Mouse (Mus musculus) kidney, embryonic 16.5 days (tissue): ENCODE data around the gene Masp1. TPM values are rescaled to one million over a fixed set of nuclear protein-coding genes. Genes with fewer than 3 reads are reported as not detected.

Experiments
- ATAC-seq: fragments of 200-750 bp; cut with Nextera tagmentation; 2 replicates; pipeline ENCODE4 v1.8.0; 2017; ENCODE audit warnings: moderate TSS enrichment; ENCODE audit not compliant: low FRiP score, low TSS enrichment
- H3K27ac ChIP-seq: fragments of 300-500 bp; sonication (generic); 2 replicates; pipeline ENCODE4 v1.5.1; 2014; ENCODE audit warnings: low read length
- H3K27me3 ChIP-seq: fragments of 300-500 bp; sonication (generic); 2 replicates; pipeline ENCODE4 v1.6.1; 2014; ENCODE audit warnings: low read length, control low read depth, mixed read lengths; ENCODE audit not compliant: insufficient read depth
- H3K36me3 ChIP-seq: fragments of 300-500 bp; sonication (generic); 2 replicates; pipeline ENCODE4 v1.6.1; 2014; ENCODE audit warnings: low read length, control low read depth, mixed read lengths; ENCODE audit not compliant: insufficient read depth
- H3K4me1 ChIP-seq: fragments of 300-500 bp; sonication (generic); 2 replicates; pipeline ENCODE4 v1.6.1; 2014; ENCODE audit warnings: low read length, control low read depth, mixed read lengths; ENCODE audit not compliant: insufficient read depth
- H3K4me2 ChIP-seq: fragments of 300-500 bp; sonication (generic); replicated peaks from 2 replicates; pipeline ENCODE4 v1.6.1; 2014; ENCODE audit warnings: low read depth, low read length
- H3K4me3 ChIP-seq: fragments of 300-500 bp; sonication (generic); 2 replicates; pipeline ENCODE4 v1.5.1; 2014; ENCODE audit warnings: mild to moderate bottlenecking, low read length
- H3K9ac ChIP-seq: fragments of 300-500 bp; sonication (generic); replicated peaks from 2 replicates; pipeline ENCODE4 v1.6.1; 2014; ENCODE audit warnings: low read length
- H3K9me3 ChIP-seq: fragments of 300-500 bp; sonication (generic); 2 replicates; pipeline ENCODE4 v1.6.1; 2016; ENCODE audit warnings: low read length, control low read depth
- WGBS: fragments of 180-500 bp; shearing (Covaris S2); extraction: QIAGEN DNeasy Blood & Tissue Kit; methylation state at CpG from one replicate; pipeline ENCODE4 v1.1.7; 2014; 5-methylcytosine and 5-hydroxymethylcytosine counted together
- polyA plus RNA-seq: library from polyadenylated mRNA; unstranded; fragments of >200 nt; fragmentation: Nextera tagmentation; extraction: Ambion mirVana; gene quantifications from 2 replicates; pipeline ENCODE4 v1.2.1, GENCODE M21; 2015

Masp1 gene
- polyA plus RNA-seq, 1 experiment from 2014 or later: 8.0 TPM

- H3K9me3 ChIP-seq: no peaks in the 10 kb centered on the region
- ATAC-seq: no peak
- WGBS: 77% methylated on average over 5 of the region's 5 CpGs
- H3K36me3 ChIP-seq: no peaks in the 10 kb centered on the region
- H3K4me3 ChIP-seq: no peak overlapping the region
- no peak overlapping the region for H3K4me2 ChIP-seq
- no peak overlapping the region for H3K9ac ChIP-seq
- no peak overlapping the region for H3K27ac ChIP-seq
- H3K4me1 ChIP-seq: peaks cover 42% of the 10 kb centered on the region
- H3K27me3 ChIP-seq: peaks cover 7% of the 10 kb centered on the region; the same call in 1 of the 2 replicates
Measured at GRCm38 (mm10) chr16:23517230-23517629, 3.4 kb downstream of the Masp1 start.

GRCm38 (mm10) chr16:23516606-23517005 is 4.0 kb downstream of the Masp1 start:
- no peak for ATAC-seq
- Histone ChIP-seq H3K4me2 (no peak overlapping the region), H3K27ac (no peak overlapping the region), H3K27me3 (peaks cover 3% of the 10 kb centered on the region; the same call in 1 of the 2 replicates), H3K9me3 (no peaks in the 10 kb centered on the region), H3K9ac (no peak overlapping the region), H3K36me3 (no peaks in the 10 kb centered on the region), H3K4me1 (peaks cover 38% of the 10 kb centered on the region), H3K4me3 (no peak overlapping the region)
- WGBS: 67% methylated on average over 2 of the region's 2 CpGs

- H3K4me3 ChIP-seq: no peak overlapping the region
- peaks cover 29% of the 10 kb centered on the region for H3K4me1 ChIP-seq
- WGBS: 47% methylated on average over 3 of the region's 3 CpGs
- H3K9me3 ChIP-seq: no peaks in the 10 kb centered on the region
- no peaks in the 10 kb centered on the region for H3K27me3 ChIP-seq
- H3K9ac ChIP-seq: no peak overlapping the region
- ATAC-seq: no peak
- no peak overlapping the region for H3K4me2 ChIP-seq
- no peak overlapping the region for H3K27ac ChIP-seq
- H3K36me3 ChIP-seq: no peaks in the 10 kb centered on the region
Measured at GRCm38 (mm10) chr16:23515766-23516165, 4.8 kb downstream of the Masp1 start.

- no peaks in the 10 kb centered on the region for H3K36me3 ChIP-seq
- H3K4me2 ChIP-seq: no peak overlapping the region
- no peak overlapping the region for H3K4me3 ChIP-seq
- WGBS: 87% methylated on average over 1 of the region's 1 CpGs
- no peak for ATAC-seq
- no peak overlapping the region for H3K9ac ChIP-seq
- H3K27me3 ChIP-seq: no peaks in the 10 kb centered on the region
- H3K9me3 ChIP-seq: no peaks in the 10 kb centered on the region
- peaks cover 9% of the 10 kb centered on the region for H3K4me1 ChIP-seq
- no peak overlapping the region for H3K27ac ChIP-seq
Measured at GRCm38 (mm10) chr16:23513401-23513800, 7.2 kb downstream of the Masp1 start.

- 73% methylated on average over 4 of the region's 4 CpGs for WGBS
- no peak overlapping the region for H3K4me2 ChIP-seq
- ATAC-seq: no peak
Measured at GRCm38 (mm10) chr16:23511166-23511935, 9.3 kb downstream of the Masp1 start.

GRCm38 (mm10) chr16:23505904-23506687 is 14.5 kb downstream of the Masp1 start:
- no peak overlapping the region for H3K4me3 ChIP-seq
- no peaks in the 10 kb centered on the region for H3K27me3 ChIP-seq
- no peak overlapping the region for H3K9ac ChIP-seq
- no peak overlapping the region for H3K4me2 ChIP-seq
- no peak for ATAC-seq
- no peaks in the 10 kb centered on the region for H3K4me1 ChIP-seq
- WGBS: 46% methylated on average over 11 of the region's 11 CpGs
- H3K27ac ChIP-seq: no peak overlapping the region
- H3K9me3 ChIP-seq: no peaks in the 10 kb centered on the region
- H3K36me3 ChIP-seq: no peaks in the 10 kb centered on the region

More at GRCm38 (mm10) chr16:23511166-23511935, 9.3 kb downstream of the Masp1 start:
- Histone ChIP-seq H3K9me3 (no peaks in the 10 kb centered on the region), H3K4me1 (no peaks in the 10 kb centered on the region), H3K27ac (no peak overlapping the region), H3K36me3 (no peaks in the 10 kb centered on the region), H3K9ac (no peak overlapping the region), H3K4me3 (no peak overlapping the region), H3K27me3 (no peaks in the 10 kb centered on the region)

- WGBS: 74% methylated on average over 3 of the region's 3 CpGs
- H3K36me3 ChIP-seq: no peaks in the 10 kb centered on the region
- no peak overlapping the region for H3K9ac ChIP-seq
- H3K9me3 ChIP-seq: no peaks in the 10 kb centered on the region
- no peak overlapping the region for H3K4me2 ChIP-seq
- H3K4me1 ChIP-seq: no peaks in the 10 kb centered on the region
- H3K27me3 ChIP-seq: no peaks in the 10 kb centered on the region
- H3K4me3 ChIP-seq: no peak overlapping the region
- no peak for ATAC-seq
- H3K27ac ChIP-seq: no peak overlapping the region
Measured at GRCm38 (mm10) chr16:23504320-23504744, 16.3 kb downstream of the Masp1 start.

- Histone ChIP-seq H3K27ac (no peak overlapping the region), H3K27me3 (no peaks in the 10 kb centered on the region), H3K4me2 (no peak overlapping the region), H3K4me1 (peaks cover 9% of the 10 kb centered on the region), H3K4me3 (no peak overlapping the region), H3K9me3 (no peaks in the 10 kb centered on the region), H3K36me3 (no peaks in the 10 kb centered on the region), H3K9ac (no peak overlapping the region)
- no peak for ATAC-seq
- WGBS: 90% methylated on average over 4 of the region's 4 CpGs
Measured at GRCm38 (mm10) chr16:23503351-23503750, 17.3 kb downstream of the Masp1 start.

- Histone ChIP-seq H3K27ac (no peak overlapping the region), H3K27me3 (no peaks in the 10 kb centered on the region), H3K9ac (no peak overlapping the region), H3K4me3 (no peak overlapping the region), H3K9me3 (no peaks in the 10 kb centered on the region), H3K4me2 (no peak overlapping the region), H3K36me3 (no peaks in the 10 kb centered on the region), H3K4me1 (peaks cover 18% of the 10 kb centered on the region)
- 65% methylated on average over 3 of the region's 3 CpGs for WGBS
- no peak for ATAC-seq
Measured at GRCm38 (mm10) chr16:23502478-23502877, 18.1 kb downstream of the Masp1 start.

GRCm38 (mm10) chr16:23501288-23501687 is 19.3 kb downstream of the Masp1 start:
- no peaks in the 10 kb centered on the region for H3K9me3 ChIP-seq
- H3K9ac ChIP-seq: no peak overlapping the region
- no peak for ATAC-seq
- H3K4me1 ChIP-seq: peaks cover 23% of the 10 kb centered on the region
- no peaks in the 10 kb centered on the region for H3K27me3 ChIP-seq
- no peak overlapping the region for H3K4me2 ChIP-seq
- H3K36me3 ChIP-seq: no peaks in the 10 kb centered on the region
- WGBS: 88% methylated on average over 2 of the region's 2 CpGs
- H3K27ac ChIP-seq: no peak overlapping the region
- H3K4me3 ChIP-seq: no peak overlapping the region
